Mouse (Mus musculus) embryonic facial prominence, embryonic 15.5 days (tissue): ENCODE measurements around the gene Snx25. TPM values are rescaled to one million over a fixed set of nuclear protein-coding genes. Genes with fewer than 3 reads are reported as not detected.

Source experiments
- ATAC-seq: fragments of 200-750 bp; cut with Nextera tagmentation; 2 replicates; pipeline ENCODE4 v1.8.0; 2017; ENCODE audit warnings: low read depth, moderate TSS enrichment; ENCODE audit not compliant: insufficient number of reproducible peaks, low FRiP score, low TSS enrichment
- H3K27ac ChIP-seq: fragments of 300-500 bp; sonication (generic); replicated peaks from 2 replicates; pipeline ENCODE4 v1.5.1; 2015; ENCODE audit warnings: mild to moderate bottlenecking, inconsistent platforms
- H3K27me3 ChIP-seq: fragments of 300-500 bp; sonication (generic); 2 replicates; pipeline ENCODE4 v1.6.1; 2015; ENCODE audit warnings: inconsistent platforms
- H3K36me3 ChIP-seq: fragments of 300-500 bp; sonication (generic); 2 replicates; pipeline ENCODE4 v1.6.1; 2015; ENCODE audit warnings: mild to moderate bottlenecking, inconsistent platforms
- H3K4me1 ChIP-seq: fragments of 300-500 bp; sonication (generic); 2 replicates; pipeline ENCODE4 v1.6.1; 2015; ENCODE audit warnings: inconsistent platforms
- H3K4me2 ChIP-seq: fragments of 300-500 bp; sonication (generic); replicated peaks from 2 replicates; pipeline ENCODE4 v1.6.1; 2015; ENCODE audit warnings: mild to moderate bottlenecking, inconsistent platforms
- H3K4me3 ChIP-seq: fragments of 300-500 bp; sonication (generic); replicated peaks from 2 replicates; pipeline ENCODE4 v1.5.1; 2015; ENCODE audit warnings: mild to moderate bottlenecking, inconsistent platforms
- H3K9ac ChIP-seq: fragments of 300-500 bp; sonication (generic); 2 replicates; pipeline ENCODE4 v1.6.1; 2015; ENCODE audit warnings: inconsistent platforms
- H3K9me3 ChIP-seq: fragments of 300-500 bp; sonication (generic); replicated peaks from 2 replicates; pipeline ENCODE4 v1.6.1; 2016; ENCODE audit warnings: inconsistent platforms
- WGBS: fragments of 180-500 bp; shearing (Covaris S2); methylation state at CpG from one replicate; pipeline ENCODE4 v1.1.7; 2015; 5-methylcytosine and 5-hydroxymethylcytosine counted together
- polyA plus RNA-seq: library from polyadenylated mRNA; unstranded; fragments of >200 nt; fragmentation: Nextera tagmentation; extraction: Ambion mirVana; gene quantifications from 2 replicates; pipeline ENCODE4 v1.2.1, GENCODE M21; 2015

Snx25 gene
- polyA plus RNA-seq, 1 experiment from 2014 or later = 5.2 TPM

GRCm38 (mm10) chr8:46081030-46081429 is 70.9 kb downstream of the Snx25 start:
- Histone ChIP-seq H3K27me3 (no peaks in the 10 kb centered on the region), H3K9me3 (no peaks in the 10 kb centered on the region), H3K36me3 (peaks cover 9% of the 10 kb centered on the region; the same call in 1 of the 2 replicates), H3K27ac (no peak overlapping the region), H3K4me1 (no peaks in the 10 kb centered on the region), H3K4me2 (no peak overlapping the region), H3K9ac (no peak overlapping the region), H3K4me3 (no peak overlapping the region)
- WGBS = 74% methylated on average over 2 of the region's 2 CpGs
- no peak for ATAC-seq

DNA sequence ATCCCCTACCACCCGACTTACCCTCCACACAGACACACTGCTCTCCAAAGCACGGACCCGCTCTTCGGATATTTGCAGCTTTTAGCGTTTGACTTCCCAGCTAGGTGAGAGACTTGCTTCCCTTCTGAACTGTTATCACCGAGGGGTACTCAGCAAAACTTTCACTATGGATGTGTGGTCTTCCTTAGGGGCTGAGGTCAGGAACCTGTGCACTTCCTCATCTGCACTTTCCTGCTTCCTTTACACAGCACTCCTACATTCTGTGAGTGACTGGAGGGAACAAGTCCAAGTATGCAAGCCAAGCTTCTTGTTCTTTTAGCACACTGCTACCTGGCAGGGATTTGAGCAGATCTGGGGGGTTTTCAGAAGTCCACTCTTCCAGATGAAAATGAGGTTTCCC is 73.1 kb downstream of the Snx25 start:
- no peak overlapping the region for H3K9ac ChIP-seq
- peaks cover 9% of the 10 kb centered on the region; the same call in 1 of the 2 replicates for H3K36me3 ChIP-seq
- H3K27ac ChIP-seq = no peak overlapping the region
- WGBS = 77% methylated on average over 6 of the region's 6 CpGs
- no peaks in the 10 kb centered on the region for H3K4me1 ChIP-seq
- H3K4me3 ChIP-seq = no peak overlapping the region
- no peak overlapping the region for H3K4me2 ChIP-seq
- H3K9me3 ChIP-seq = no peaks in the 10 kb centered on the region
- no peak for ATAC-seq
- no peaks in the 10 kb centered on the region for H3K27me3 ChIP-seq

DNA sequence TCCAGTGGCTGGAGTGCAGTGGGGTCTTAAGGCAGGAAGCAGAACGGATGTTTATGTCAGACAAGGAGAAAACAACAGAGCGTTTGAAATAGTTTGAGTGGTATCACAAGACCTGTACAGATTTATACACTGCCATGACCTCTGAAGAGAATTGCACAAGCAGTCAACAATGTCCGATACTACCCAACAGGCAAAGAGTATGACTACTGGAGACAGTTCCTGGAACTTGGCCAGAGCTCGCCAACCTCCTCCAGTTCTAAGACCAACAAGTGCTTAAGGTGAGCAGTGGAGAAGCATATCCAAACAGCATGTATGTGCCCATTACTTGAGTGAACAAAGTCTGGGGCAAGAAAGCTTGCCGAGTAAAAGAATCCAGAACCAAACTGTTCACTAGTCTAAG is 76.7 kb downstream of the Snx25 start:
- H3K4me1 ChIP-seq = no peaks in the 10 kb centered on the region
- H3K9ac ChIP-seq = no peak overlapping the region
- H3K9me3 ChIP-seq = no peaks in the 10 kb centered on the region
- H3K36me3 ChIP-seq = peaks cover 9% of the 10 kb centered on the region; the same call in 1 of the 2 replicates
- ATAC-seq = no peak
- no peak overlapping the region for H3K4me3 ChIP-seq
- WGBS = 94% methylated on average over 5 of the region's 5 CpGs
- no peak overlapping the region for H3K4me2 ChIP-seq
- no peak overlapping the region for H3K27ac ChIP-seq
- no peaks in the 10 kb centered on the region for H3K27me3 ChIP-seq

DNA sequence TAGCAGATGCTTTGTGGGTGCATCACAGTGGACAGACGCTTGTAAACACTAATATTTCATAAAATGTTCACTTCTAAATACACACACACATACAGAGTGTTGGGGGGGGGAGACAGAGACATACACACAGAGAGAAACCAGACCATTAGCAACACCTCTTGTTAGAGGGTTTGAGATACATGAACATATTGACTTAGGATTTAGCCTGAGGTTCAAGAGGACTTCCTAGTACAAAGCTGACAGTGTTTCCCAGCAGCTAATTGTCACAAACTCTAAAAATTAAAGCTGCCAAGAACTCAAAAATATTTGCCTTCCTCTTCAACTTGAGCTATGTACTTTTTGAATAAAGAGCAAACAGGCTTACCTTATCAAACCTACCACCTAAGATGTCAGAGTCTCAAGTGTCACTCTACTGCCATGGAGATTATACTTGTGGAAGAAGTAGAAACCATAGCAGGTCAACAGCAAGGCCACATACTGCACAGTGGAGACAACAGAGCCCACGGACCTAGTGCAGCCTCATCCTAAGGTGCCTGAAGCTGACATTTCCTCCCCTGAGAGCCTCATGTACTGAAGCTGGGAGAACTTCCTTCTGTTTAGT is 78.3 kb downstream of the Snx25 start:
- no peak overlapping the region for H3K4me3 ChIP-seq
- H3K27me3 ChIP-seq = no peaks in the 10 kb centered on the region
- H3K9ac ChIP-seq = no peak overlapping the region
- 71% methylated on average over 2 of the region's 2 CpGs for WGBS
- H3K4me2 ChIP-seq = no peak overlapping the region
- H3K27ac ChIP-seq = no peak overlapping the region
- no peaks in the 10 kb centered on the region for H3K4me1 ChIP-seq
- H3K36me3 ChIP-seq = no peaks in the 10 kb centered on the region
- no peak for ATAC-seq
- no peaks in the 10 kb centered on the region for H3K9me3 ChIP-seq

- no peak overlapping the region for H3K9ac ChIP-seq
- H3K4me1 ChIP-seq = no peaks in the 10 kb centered on the region
- 74% methylated on average over 5 of the region's 5 CpGs for WGBS
- H3K36me3 ChIP-seq = peaks cover 3% of the 10 kb centered on the region; the same call in 1 of the 2 replicates
- no peaks in the 10 kb centered on the region for H3K9me3 ChIP-seq
- ATAC-seq = no peak
- H3K27me3 ChIP-seq = no peaks in the 10 kb centered on the region
- no peak overlapping the region for H3K4me3 ChIP-seq
- no peak overlapping the region for H3K4me2 ChIP-seq
- H3K27ac ChIP-seq = no peak overlapping the region
These were observed 79.2 kb downstream of the Snx25 start for GRCm38 (mm10) chr8:46072798-46073197.

- H3K27me3 ChIP-seq = no peaks in the 10 kb centered on the region
- H3K36me3 ChIP-seq = 0 out of 2 replicates have a peak, but pooled peaks cover 7% of the 10 kb centered on the region
- H3K9me3 ChIP-seq = no peaks in the 10 kb centered on the region
- H3K27ac ChIP-seq = no peak overlapping the region
- no peaks in the 10 kb centered on the region for H3K4me1 ChIP-seq
- ATAC-seq = no peak
- H3K9ac ChIP-seq = no peak overlapping the region
- no peak overlapping the region for H3K4me2 ChIP-seq
- H3K4me3 ChIP-seq = no peak overlapping the region
- WGBS = 74% methylated on average over 13 of the region's 13 CpGs
These were observed 111.7 kb downstream of the Snx25 start for GRCm38 (mm10) chr8:46040260-46040659.

DNA sequence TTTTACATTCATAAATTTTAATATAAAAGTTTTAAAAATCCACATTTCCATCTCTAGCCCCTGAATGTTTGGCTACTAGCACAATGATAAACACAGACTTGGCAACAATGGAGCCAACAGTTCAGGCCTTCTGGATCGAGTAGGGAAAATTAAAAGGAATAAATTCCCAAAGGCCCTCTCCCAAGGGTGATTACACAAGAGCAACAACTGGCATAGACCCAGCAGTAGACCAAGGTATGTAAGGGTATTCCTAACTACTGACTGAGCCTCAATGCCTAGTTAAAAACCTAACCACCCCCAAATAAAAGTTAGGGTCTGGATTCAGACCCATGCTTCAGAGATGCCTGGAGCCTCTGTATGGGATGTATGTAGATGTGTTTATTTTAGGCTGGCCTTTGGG is 112.3 kb downstream of the Snx25 start:
- 70% methylated on average over 1 of the region's 1 CpGs for WGBS
- no peak overlapping the region for H3K4me3 ChIP-seq
- no peaks in the 10 kb centered on the region for H3K9me3 ChIP-seq
- no peak overlapping the region for H3K27ac ChIP-seq
- H3K9ac ChIP-seq = no peak overlapping the region
- no peak for ATAC-seq
- 0 out of 2 replicates have a peak, but pooled peaks cover 7% of the 10 kb centered on the region for H3K36me3 ChIP-seq
- H3K4me1 ChIP-seq = no peaks in the 10 kb centered on the region
- H3K4me2 ChIP-seq = no peak overlapping the region
- H3K27me3 ChIP-seq = no peaks in the 10 kb centered on the region

DNA sequence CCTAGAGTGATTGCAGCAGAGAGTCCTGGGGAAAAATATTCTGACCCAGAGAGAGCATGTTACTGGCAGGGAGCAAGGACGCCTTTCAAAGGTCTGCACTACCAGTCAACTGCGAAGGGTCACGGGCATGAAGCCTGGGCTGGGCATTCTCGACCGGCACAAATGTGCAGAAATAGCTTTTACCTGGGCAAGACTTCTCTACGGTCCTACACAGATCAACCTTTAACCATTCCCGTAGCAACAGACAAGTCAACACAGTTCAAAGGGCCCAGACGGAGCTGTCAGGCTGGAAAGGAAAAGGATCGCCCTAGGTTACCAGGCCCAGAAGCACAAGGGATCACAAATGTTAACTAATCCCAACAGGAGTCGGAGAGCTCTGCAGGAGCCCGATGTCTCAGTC is 115.7 kb downstream of the Snx25 start:
- H3K27ac ChIP-seq = no peak overlapping the region
- no peaks in the 10 kb centered on the region for H3K36me3 ChIP-seq
- no peaks in the 10 kb centered on the region for H3K27me3 ChIP-seq
- no peak overlapping the region for H3K9ac ChIP-seq
- peaks cover 8% of the 10 kb centered on the region; the same call in 1 of the 2 replicates for H3K4me1 ChIP-seq
- ATAC-seq = no peak
- H3K4me3 ChIP-seq = no peak overlapping the region
- no peaks in the 10 kb centered on the region for H3K9me3 ChIP-seq
- 67% methylated on average over 11 of the region's 11 CpGs for WGBS
- no peak overlapping the region for H3K4me2 ChIP-seq

DNA sequence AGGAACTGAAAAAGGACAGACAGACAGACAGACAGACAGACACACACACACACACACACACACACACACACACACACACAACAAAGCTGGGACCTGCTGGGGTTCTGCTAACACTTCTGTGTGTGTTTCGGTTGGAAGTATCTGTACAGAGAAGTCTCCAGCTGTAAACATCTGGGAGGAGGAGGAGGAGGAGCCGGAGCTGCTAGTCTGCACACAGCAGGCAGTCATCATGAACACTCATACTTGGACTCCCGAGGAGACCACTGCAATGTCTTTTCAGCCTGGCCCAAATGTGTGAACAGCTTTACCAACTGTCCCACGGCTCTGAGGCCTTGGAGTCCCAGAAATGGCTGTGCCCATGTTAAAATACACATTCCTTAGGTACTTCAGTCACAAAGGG is 127.6 kb downstream of the Snx25 start:
- Histone ChIP-seq H3K4me3 (no peak overlapping the region), H3K27me3 (no peaks in the 10 kb centered on the region), H3K27ac (no peak overlapping the region), H3K4me1 (no peaks in the 10 kb centered on the region), H3K9ac (no peak overlapping the region), H3K36me3 (no peaks in the 10 kb centered on the region), H3K9me3 (no peaks in the 10 kb centered on the region), H3K4me2 (no peak overlapping the region)
- WGBS = 51% methylated on average over 4 of the region's 4 CpGs
- no peak for ATAC-seq

GRCm38 (mm10) chr8:46022758-46023157 is 129.2 kb downstream of the Snx25 start:
- no peak for ATAC-seq
- no peaks in the 10 kb centered on the region for H3K9me3 ChIP-seq
- no peak overlapping the region for H3K4me2 ChIP-seq
- 82% methylated on average over 9 of the region's 9 CpGs for WGBS
- no peak overlapping the region for H3K9ac ChIP-seq
- no peaks in the 10 kb centered on the region for H3K4me1 ChIP-seq
- no peak overlapping the region for H3K4me3 ChIP-seq
- H3K27me3 ChIP-seq = no peaks in the 10 kb centered on the region
- no peaks in the 10 kb centered on the region for H3K36me3 ChIP-seq
- H3K27ac ChIP-seq = no peak overlapping the region

- ATAC-seq = no peak
- H3K4me3 ChIP-seq = no peak overlapping the region
These were observed 129.8 kb downstream of the Snx25 start for GRCm38 (mm10) chr8:46022203-46022602.

More at GRCm38 (mm10) chr8:46022203-46022602, 129.8 kb downstream of the Snx25 start:
- Histone ChIP-seq H3K27ac (no peak overlapping the region), H3K9ac (no peak overlapping the region), H3K4me1 (no peaks in the 10 kb centered on the region), H3K36me3 (no peaks in the 10 kb centered on the region), H3K9me3 (no peaks in the 10 kb centered on the region), H3K4me2 (no peak overlapping the region), H3K27me3 (no peaks in the 10 kb centered on the region)
- WGBS = 90% methylated on average over 9 of the region's 9 CpGs
